Mouse (Mus musculus): Measurements from ENCODE around the gene Gm8890. TPM values are rescaled to one million over a fixed set of nuclear protein-coding genes. Genes with fewer than 3 reads are reported as not detected.

Gene Gm8890
- total RNA-seq (2023): not detected

DNA sequence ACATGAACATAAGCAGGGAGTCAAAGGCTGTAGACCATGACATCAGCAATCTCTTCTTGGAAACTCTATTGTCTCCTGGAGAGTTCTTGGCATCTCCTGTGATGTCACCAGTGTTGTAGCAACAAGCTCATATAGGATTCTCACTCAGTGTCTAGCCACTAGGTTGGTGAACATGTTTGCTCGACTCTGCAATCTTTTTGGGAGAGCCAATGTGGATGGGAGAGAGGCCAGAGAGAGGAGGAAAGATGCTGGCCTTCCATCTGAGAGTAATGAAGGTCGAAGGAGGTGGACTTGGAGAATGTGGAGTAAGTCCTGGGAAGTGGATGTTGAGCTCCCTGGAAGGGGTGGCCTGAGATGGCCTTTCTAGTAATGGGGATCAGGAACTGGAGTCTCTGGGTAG lies at the start of gene Gm8890:
Gene Gm8890, plus strand, starts transcription at position 301 of the 400 bp plus-strand sequence.

Other genes starting within 250 kb of the Gm8890 start
- not detected for gene Gm8879, start 128.4 kb upstream of the Gm8890 start, total RNA-seq (2023)
- gene Gm5861, start 73.0 kb upstream of the Gm8890 start, total RNA-seq (2023): not detected
- not detected for gene Speer1, start 85.5 kb downstream of the Gm8890 start, total RNA-seq (2023)
- not detected for gene Gm8897, start 160.4 kb downstream of the Gm8890 start, total RNA-seq (2023)
- not detected for gene Gm8906, start 246.7 kb downstream of the Gm8890 start, total RNA-seq (2023)

All from CD8-positive naive resting alpha-beta T cell, adult 57 days (primary cell).